Mouse (Mus musculus): ENCODE results near the gene Defb48. TPM values are rescaled to one million over a fixed set of nuclear protein-coding genes. Genes with fewer than 3 reads are reported as not detected.

Gene Defb48
- polyA plus RNA-seq, 1 experiment from 2014 or later, result not detected

- Histone ChIP-seq H3K4me1 (no peaks in the 10 kb centered on the region), H3K27me3 (replicated peaks) (no peaks in the 10 kb centered on the region), H3K36me3 (no peaks in the 10 kb centered on the region), H3K4me3 (peak overlapping the region; percentile 14), H3K9me3 (replicated peaks) (no peaks in the 10 kb centered on the region), H3K4me2 (peak overlapping the region; percentile 47), H3K27ac (no peak overlapping the region), H3K9ac (no peak overlapping the region)
- WGBS (ENCODE audit: insufficient replicate concordance), result 26% methylated on average over 15 of the region's 15 CpGs
- ATAC-seq, result no peak
Observed at GRCm38 (mm10) chr14:62965811-62966520, 18.3 kb downstream of the Defb48 start.

DNA sequence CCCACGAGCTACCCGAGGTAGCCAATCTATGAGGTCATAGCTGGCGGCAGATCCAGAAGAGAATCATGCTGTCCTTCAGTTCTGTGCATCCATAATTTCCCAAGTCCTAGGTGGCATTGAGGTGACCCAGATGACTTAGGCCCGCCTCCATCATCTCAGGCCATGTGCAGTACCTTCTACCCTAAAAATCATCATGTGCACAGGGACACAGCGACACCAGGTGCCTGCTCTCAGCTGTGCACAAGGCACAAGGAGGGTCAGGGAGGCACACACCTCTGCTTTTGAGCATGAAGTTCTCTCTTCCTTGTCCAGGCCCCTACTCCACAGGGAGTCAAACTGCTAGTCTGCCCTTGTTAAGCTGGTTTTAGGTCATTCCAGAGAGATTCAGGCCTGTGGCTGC is 19.0 kb downstream of the Defb48 start:
- no peak overlapping the region for H3K9ac ChIP-seq
- no peaks in the 10 kb centered on the region for H3K4me1 ChIP-seq
- no peaks in the 10 kb centered on the region for H3K27me3 ChIP-seq (replicated peaks)
- H3K9me3 ChIP-seq (replicated peaks), result no peaks in the 10 kb centered on the region
- H3K4me2 ChIP-seq, result peak overlapping the region; percentile 47; the same call in 1 of the 2 replicates
- 79% methylated on average over 5 of the region's 5 CpGs for WGBS (ENCODE audit: insufficient replicate concordance)
- H3K27ac ChIP-seq, result no peak overlapping the region
- no peaks in the 10 kb centered on the region for H3K36me3 ChIP-seq
- no peak for ATAC-seq
- no peak overlapping the region for H3K4me3 ChIP-seq

- no peak overlapping the region for H3K27ac ChIP-seq
- H3K9ac ChIP-seq, result no peak overlapping the region
- no peaks in the 10 kb centered on the region for H3K36me3 ChIP-seq
- H3K9me3 ChIP-seq (replicated peaks), result no peaks in the 10 kb centered on the region
- no peak overlapping the region for H3K4me2 ChIP-seq
- no peaks in the 10 kb centered on the region for H3K27me3 ChIP-seq (replicated peaks)
- WGBS (ENCODE audit: insufficient replicate concordance), result 74% methylated on average over 4 of the region's 4 CpGs
- no peaks in the 10 kb centered on the region for H3K4me1 ChIP-seq
- no peak for ATAC-seq
- no peak overlapping the region for H3K4me3 ChIP-seq
Observed at GRCm38 (mm10) chr14:62963632-62964031, 20.7 kb downstream of the Defb48 start.

- WGBS (ENCODE audit: insufficient replicate concordance), result 74% methylated on average over 9 of the region's 9 CpGs
- ATAC-seq, result no peak
- Histone ChIP-seq H3K9me3 (replicated peaks) (no peaks in the 10 kb centered on the region), H3K4me1 (no peaks in the 10 kb centered on the region), H3K27ac (no peak overlapping the region), H3K36me3 (peaks cover 20% of the 10 kb centered on the region), H3K4me2 (no peak overlapping the region), H3K27me3 (replicated peaks) (no peaks in the 10 kb centered on the region), H3K9ac (no peak overlapping the region), H3K4me3 (no peak overlapping the region)
Observed at GRCm38 (mm10) chr14:62956091-62956490, 28.2 kb downstream of the Defb48 start.

DNA sequence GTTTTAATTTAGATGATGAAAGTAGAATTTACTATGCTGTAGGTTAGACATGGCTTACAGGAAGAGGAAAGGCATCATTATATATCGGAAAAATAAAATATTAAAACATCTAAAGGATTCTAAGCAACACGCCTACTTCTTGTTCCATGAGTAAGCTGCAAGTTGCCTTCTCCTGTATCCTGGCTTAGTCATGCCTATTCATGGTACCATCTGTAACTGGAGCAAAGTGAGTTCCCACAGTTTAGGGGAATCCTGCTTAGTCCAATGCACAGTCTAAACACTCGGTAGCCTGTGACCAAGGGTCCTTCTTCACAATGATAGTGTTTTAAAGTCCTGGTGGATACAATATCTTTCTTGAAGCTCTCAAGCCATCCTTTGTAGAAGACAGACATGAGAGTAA is 37.5 kb downstream of the Defb48 start:
- no peak overlapping the region for H3K4me3 ChIP-seq
- H3K27ac ChIP-seq, result no peak overlapping the region
- H3K9me3 ChIP-seq (replicated peaks), result no peaks in the 10 kb centered on the region
- H3K36me3 ChIP-seq, result peaks cover 24% of the 10 kb centered on the region
- WGBS (ENCODE audit: insufficient replicate concordance), result 71% methylated on average over 3 of the region's 3 CpGs
- no peak overlapping the region for H3K9ac ChIP-seq
- H3K27me3 ChIP-seq (replicated peaks), result no peaks in the 10 kb centered on the region
- ATAC-seq, result no peak
- H3K4me1 ChIP-seq, result no peaks in the 10 kb centered on the region
- H3K4me2 ChIP-seq, result no peak overlapping the region

DNA sequence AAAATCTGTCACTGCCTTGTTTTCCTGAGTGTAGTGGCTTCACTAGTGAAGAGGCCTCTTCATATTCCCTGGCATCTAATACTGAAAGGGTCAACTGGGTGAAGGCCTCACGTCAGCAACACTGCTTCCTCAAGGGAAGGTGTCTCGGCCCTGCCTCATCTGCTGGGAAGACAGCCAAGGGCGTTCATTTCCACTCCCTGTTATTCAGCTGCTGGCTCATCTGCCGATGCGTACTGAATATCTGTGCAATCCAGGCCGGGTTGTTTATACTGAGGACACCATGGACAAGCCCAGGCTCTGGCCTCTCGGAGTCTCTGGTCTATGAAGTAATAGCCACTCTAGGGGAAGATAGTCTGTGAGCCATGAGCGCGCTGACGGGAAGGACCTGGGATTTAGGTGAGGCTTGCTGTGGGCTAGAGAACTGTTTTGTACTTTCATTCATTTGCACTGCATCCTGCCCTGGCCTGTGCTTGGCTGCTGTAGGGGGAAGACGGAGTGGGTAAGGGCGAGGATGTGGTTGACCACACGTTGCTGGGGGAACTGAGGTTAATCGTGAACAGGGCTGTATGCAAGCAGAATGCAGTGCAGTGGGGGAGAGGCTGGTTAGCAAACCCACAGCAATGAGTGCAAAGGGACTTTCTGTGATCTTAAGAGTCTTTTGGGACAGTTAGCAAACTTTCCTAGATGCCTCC is 43.8 kb downstream of the Defb48 start:
- no peaks in the 10 kb centered on the region; the same call in 1 of the 2 replicates for H3K9me3 ChIP-seq (replicated peaks)
- H3K36me3 ChIP-seq, result peaks cover 26% of the 10 kb centered on the region
- no peaks in the 10 kb centered on the region for H3K27me3 ChIP-seq (replicated peaks)
- no peak for ATAC-seq
- WGBS (ENCODE audit: insufficient replicate concordance), result 28% methylated on average over 14 of the region's 14 CpGs
- no peak overlapping the region for H3K27ac ChIP-seq
- no peak overlapping the region for H3K4me3 ChIP-seq
- H3K4me2 ChIP-seq, result no peak overlapping the region
- H3K9ac ChIP-seq, result no peak overlapping the region
- no peaks in the 10 kb centered on the region for H3K4me1 ChIP-seq

DNA sequence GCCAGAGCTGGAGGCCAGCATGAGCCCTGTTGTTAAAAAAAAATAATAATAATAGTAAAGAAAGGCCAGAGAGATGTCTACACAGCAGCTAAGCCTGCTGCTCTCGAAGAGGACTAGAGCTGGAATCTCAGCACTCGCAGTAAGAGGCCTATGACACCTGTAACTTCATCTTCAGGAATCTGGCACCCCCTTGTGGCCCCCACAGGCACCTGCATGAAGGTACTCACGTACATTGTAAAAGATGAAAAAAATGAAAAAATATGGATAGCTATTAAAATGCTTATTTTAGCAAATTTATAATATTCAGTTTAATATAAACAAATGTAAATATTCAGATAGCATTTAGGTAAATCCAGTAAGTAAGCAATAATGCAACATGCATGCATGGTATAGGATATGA is 44.9 kb downstream of the Defb48 start:
- no peak overlapping the region for H3K4me3 ChIP-seq
- ATAC-seq, result no peak
- peaks cover 23% of the 10 kb centered on the region; the same call in 1 of the 2 replicates for H3K36me3 ChIP-seq
- no peaks in the 10 kb centered on the region; the same call in 1 of the 2 replicates for H3K9me3 ChIP-seq (replicated peaks)
- 85% methylated on average over 3 of the region's 3 CpGs for WGBS (ENCODE audit: insufficient replicate concordance)
- no peaks in the 10 kb centered on the region for H3K4me1 ChIP-seq
- H3K27me3 ChIP-seq (replicated peaks), result no peaks in the 10 kb centered on the region
- no peak overlapping the region for H3K4me2 ChIP-seq
- no peak overlapping the region for H3K9ac ChIP-seq
- no peak overlapping the region for H3K27ac ChIP-seq

GRCm38 (mm10) chr14:62937675-62938074 is 46.6 kb downstream of the Defb48 start:
- H3K4me1 ChIP-seq, result no peaks in the 10 kb centered on the region

GRCm38 (mm10) chr14:62936631-62937380 is 47.5 kb downstream of the Defb48 start:
- Histone ChIP-seq H3K4me2 (no peak overlapping the region), H3K4me3 (no peak overlapping the region), H3K27ac (no peak overlapping the region), H3K9me3 (replicated peaks) (no peaks in the 10 kb centered on the region; the same call in 1 of the 2 replicates), H3K27me3 (replicated peaks) (no peaks in the 10 kb centered on the region), H3K4me1 (no peaks in the 10 kb centered on the region), H3K36me3 (peaks cover 17% of the 10 kb centered on the region; the same call in 1 of the 2 replicates), H3K9ac (no peak overlapping the region)
- no peak for ATAC-seq
- 63% methylated on average over 6 of the region's 6 CpGs for WGBS (ENCODE audit: insufficient replicate concordance)

More at GRCm38 (mm10) chr14:62937675-62938074, 46.6 kb downstream of the Defb48 start:
- Histone ChIP-seq H3K27ac (no peak overlapping the region), H3K4me2 (no peak overlapping the region), H3K9me3 (replicated peaks) (no peaks in the 10 kb centered on the region; the same call in 1 of the 2 replicates), H3K27me3 (replicated peaks) (no peaks in the 10 kb centered on the region), H3K4me3 (no peak overlapping the region), H3K9ac (no peak overlapping the region), H3K36me3 (peaks cover 17% of the 10 kb centered on the region; the same call in 1 of the 2 replicates)
- WGBS (ENCODE audit: insufficient replicate concordance), result 80% methylated on average over 5 of the region's 5 CpGs
- ATAC-seq, result no peak

- 72% methylated on average over 9 of the region's 9 CpGs for WGBS (ENCODE audit: insufficient replicate concordance)
- Histone ChIP-seq H3K9me3 (replicated peaks) (no peaks in the 10 kb centered on the region; the same call in 1 of the 2 replicates), H3K27ac (no peak overlapping the region), H3K27me3 (replicated peaks) (no peaks in the 10 kb centered on the region), H3K9ac (no peak overlapping the region), H3K4me2 (no peak overlapping the region), H3K36me3 (peaks cover 17% of the 10 kb centered on the region; the same call in 1 of the 2 replicates), H3K4me1 (no peaks in the 10 kb centered on the region), H3K4me3 (no peak overlapping the region)
- no peak for ATAC-seq
Observed at GRCm38 (mm10) chr14:62935361-62935760, 48.9 kb downstream of the Defb48 start.

DNA sequence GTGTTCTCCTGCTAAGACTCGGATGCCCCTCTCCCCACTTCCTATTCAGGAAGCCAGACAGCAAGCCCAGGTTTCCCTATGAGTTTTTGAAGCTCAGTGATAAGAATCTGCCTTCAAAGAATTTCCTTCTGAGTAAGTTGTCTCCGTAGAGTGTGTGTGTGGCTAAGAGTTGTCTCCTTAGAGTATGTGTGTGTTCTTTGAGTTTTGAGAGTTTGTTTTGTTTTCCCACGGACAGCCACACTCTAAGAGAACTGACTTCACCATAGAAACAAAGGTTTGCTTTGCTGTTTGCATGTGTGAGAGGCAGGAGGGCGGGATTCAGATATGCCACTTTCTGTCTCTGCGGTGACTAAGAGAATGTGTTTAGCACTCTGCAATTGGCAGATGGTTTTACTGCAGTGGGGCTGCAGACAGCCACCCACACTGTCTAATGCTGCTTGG is 56.2 kb downstream of the Defb48 start:
- WGBS (ENCODE audit: insufficient replicate concordance), result 43% methylated on average over 5 of the region's 5 CpGs
- ATAC-seq, result no peak

More for the DNA sequence above, 56.2 kb downstream of the Defb48 start:
- H3K36me3 ChIP-seq, result peaks cover 12% of the 10 kb centered on the region
- H3K9ac ChIP-seq, result no peak overlapping the region
- H3K4me3 ChIP-seq, result no peak overlapping the region
- H3K9me3 ChIP-seq (replicated peaks), result no peaks in the 10 kb centered on the region
- H3K27me3 ChIP-seq (replicated peaks), result no peaks in the 10 kb centered on the region
- no peak overlapping the region for H3K27ac ChIP-seq
- H3K4me2 ChIP-seq, result no peak overlapping the region
- 0 out of 2 replicates have a peak, but pooled peaks cover 2% of the 10 kb centered on the region for H3K4me1 ChIP-seq
